Mouse (Mus musculus) urinary bladder, adult 18-20 months (tissue): ENCODE data around the gene Krt35.
A peak's percentile ranks its signal among the peaks of the same experiment; 100 is the strongest.

Experiments
- DNase-seq, 2 experiments: peaks; one replicate each; pipeline ENCODE4 v3.0.0; 2022; ENCODE audit warnings: low spot score in 2 of 2, mixed read lengths in 2 of 2

The Krt35 gene

DNA sequence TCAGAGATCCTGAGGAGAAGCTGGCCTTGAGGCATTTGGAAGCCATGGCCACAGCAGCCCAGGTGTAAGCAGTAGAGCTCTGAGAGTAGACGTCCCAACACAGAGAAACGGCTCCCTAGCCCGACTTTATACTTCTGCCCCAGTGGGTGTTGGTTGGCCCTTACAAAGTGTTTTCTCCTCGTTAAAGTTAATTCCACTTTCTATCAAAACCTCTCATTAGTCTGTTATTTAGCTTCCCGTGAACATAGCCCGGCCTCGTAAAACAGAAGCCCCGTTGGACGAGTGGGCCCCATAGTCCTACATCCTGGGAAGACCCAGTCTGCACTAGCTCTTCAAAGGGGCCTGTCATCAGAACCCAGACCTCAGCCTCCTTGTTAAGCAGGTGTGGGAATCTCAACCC lies at the start of gene Krt35:
TSS of gene Krt35 (minus strand) at position 101 of the 400 bp plus-strand sequence.
- no peak for DNase-seq

DNA sequence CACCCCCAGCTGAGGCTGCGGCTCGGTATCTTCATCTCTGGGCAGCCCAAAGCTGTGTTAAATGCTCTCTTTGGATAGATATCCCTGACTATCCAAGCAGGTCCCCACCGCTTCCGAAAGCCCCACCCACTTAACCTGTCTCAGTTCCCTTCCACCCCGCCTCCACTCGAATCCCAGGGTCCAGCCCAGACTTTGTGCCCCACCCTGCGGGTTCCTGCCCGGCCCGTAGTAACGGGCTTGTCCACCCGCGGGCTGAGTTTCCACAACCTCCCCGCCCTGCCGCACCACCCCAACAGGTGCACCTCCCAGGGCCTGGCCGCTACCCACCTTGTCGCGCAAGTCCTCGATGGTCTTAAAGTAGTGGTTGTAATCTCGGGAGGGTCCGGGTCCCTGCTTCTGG lies 49.1 kb upstream of the Krt35 start:
- peak; percentile 67 to 73 for DNase-seq

DNA sequence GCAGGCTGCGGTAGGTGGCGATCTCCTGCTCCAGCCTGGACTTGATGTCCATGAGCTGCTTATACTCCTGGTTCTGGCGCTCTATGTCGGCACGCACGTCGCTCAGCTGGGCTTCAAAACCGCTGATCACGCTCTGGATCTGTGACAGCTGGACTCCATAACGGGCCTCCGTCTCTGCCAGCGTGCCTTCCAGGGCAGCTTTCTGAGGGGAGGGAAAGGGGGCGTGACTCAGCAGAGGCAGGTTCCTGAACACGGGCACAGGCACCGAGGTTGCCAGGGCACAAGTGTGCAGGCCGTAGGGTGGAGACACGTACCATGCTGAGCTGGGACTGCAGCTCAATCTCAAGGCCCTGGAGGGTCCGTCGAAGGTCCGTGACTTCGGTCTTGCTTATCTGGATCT lies 44.9 kb upstream of the Krt35 start:
- DNase-seq, result no peak

GRCm38 (mm10) chr11:100139391-100139790 lies 43.4 kb upstream of the Krt35 start:
- DNase-seq, result peak in 1 of 2 experiments; percentile 31

- no peak for DNase-seq
Measured at GRCm38 (mm10) chr11:100138809-100139208, 42.8 kb upstream of the Krt35 start.

- no peak for DNase-seq
Measured at GRCm38 (mm10) chr11:100137693-100138092, 41.7 kb upstream of the Krt35 start.

GRCm38 (mm10) chr11:100136559-100136958 lies 40.5 kb upstream of the Krt35 start:
- peak; percentile 40 to 75 for DNase-seq

GRCm38 (mm10) chr11:100135731-100136130 lies 39.7 kb upstream of the Krt35 start, which contains the start of gene Krt15:
Gene Krt15 (minus strand): TSS chr11:100135928.
- peak in 1 of 2 experiments; percentile 51 for DNase-seq

GRCm38 (mm10) chr11:100124901-100125300 lies 28.9 kb upstream of the Krt35 start:
- DNase-seq, result no peak

DNA sequence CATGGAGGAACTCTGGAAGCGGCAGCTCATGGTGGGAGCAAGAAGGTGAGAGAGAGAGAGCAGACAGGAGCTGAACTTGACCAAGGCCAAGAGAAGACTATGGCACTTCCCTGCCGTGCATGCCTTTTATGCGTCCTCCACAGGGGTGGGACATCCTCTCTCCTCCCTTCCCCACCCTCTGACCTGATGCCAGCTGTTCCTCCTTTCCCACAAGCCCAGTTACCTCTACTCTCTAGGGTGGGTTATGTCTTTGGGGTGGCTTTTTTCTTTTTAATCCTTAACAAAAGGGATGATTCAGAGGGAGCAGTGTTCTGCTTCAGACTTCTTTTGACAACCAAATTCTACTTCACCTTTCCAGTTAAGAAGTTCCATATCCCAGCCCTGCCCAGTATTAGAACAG lies 25.4 kb upstream of the Krt35 start, which contains the start of gene Krt13:
TSS of gene Krt13 (minus strand) at position 101 of the 400 bp plus-strand sequence.
- DNase-seq, result no peak

GRCm38 (mm10) chr11:100120331-100120730 lies 24.3 kb upstream of the Krt35 start:
- no peak for DNase-seq

GRCm38 (mm10) chr11:100113742-100114029 lies 17.6 kb upstream of the Krt35 start:
- peak in 1 of 2 experiments; percentile 74 for DNase-seq

DNA sequence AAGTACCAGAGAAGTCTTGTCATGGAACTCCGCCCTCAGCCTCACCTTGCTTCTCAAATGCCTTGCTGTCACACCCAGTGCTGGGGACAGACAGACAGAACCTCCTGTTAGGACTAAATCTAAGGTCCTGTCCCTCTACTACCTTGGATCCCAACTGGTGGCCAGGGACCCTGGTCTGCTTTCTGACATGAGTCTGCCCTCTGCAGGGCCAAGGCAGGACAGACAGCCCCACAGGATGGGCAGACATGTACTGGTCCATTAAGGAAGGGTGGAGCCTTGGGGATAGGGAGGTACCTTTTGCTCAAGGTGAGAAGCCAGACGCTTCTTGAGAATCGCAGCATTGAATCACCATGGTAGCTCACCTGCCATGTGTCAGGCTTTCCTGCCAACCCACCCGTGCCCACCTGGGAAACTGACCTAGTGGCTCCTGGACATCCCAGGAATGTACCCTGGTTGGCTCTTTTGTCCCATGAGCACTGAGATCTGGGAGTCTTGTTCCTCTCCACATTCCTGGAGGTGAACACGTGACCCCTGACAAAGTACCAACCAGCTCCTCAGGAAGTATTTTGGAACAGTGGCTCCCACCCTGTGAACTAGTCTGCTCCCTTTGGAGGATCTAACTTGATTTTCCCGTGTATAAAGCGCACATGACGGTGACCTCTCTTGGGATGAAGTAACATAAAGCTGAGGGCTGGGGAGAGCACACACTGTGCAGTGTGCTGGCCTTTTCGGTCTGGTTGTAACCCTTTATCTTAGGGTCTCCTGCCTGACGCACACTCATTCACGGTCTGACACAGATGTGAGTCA lies 17.1 kb upstream of the Krt35 start:
- no peak for DNase-seq

DNA sequence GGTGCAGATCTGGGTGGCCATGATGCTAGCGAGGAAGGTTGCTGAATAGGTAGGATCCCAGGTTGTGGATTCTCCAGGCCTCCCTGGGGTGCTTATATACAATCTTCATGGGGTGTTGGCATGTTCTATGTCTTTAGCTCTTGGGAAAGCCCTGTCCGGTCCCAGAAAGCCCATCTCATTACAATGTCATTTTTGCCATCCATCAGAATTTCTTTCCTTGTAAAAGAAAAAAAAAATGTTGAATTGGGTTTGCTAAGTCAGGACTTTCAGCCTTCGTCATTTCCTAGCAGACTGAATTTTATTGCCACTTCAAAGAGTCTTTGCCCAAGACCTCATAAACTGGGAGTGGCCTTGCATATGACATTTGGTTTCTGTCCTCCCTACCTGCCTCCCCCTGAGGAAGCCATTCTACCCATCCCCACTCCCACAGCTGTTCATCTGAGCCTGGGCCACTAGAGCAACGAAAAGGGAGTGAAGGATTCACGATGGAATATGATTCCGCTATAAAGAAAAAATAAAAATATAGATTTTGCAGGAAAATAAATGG lies 9.6 kb upstream of the Krt35 start, which contains the start of gene Krt36:
TSS of gene Krt36 (minus strand) at position 51 of the 547 bp plus-strand sequence.
- DNase-seq, result no peak

GRCm38 (mm10) chr11:100102693-100103429 lies 6.8 kb upstream of the Krt35 start:
- no peak for DNase-seq

- DNase-seq, result no peak
Measured at GRCm38 (mm10) chr11:100100391-100100790, 4.3 kb upstream of the Krt35 start.

DNA sequence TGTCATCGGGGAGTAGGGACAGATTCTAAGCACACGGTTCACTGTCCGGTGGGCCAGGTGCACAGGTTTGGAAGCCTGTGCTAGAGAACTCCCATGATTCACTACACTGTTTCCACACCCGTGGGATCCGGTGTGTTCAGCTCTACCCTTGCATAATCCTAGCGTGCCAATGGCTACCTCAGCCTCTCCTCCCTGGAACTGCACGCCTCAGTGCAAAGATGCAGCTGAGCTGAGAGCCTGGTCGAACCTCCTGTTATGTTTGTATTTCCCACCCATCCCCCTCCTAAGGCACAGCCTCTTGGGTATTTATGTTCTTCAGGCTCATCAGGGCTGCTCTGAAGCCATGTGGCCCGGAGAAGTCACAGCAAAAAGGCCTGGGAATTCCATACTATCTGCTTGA lies 1.8 kb upstream of the Krt35 start:
- no peak for DNase-seq

DNA sequence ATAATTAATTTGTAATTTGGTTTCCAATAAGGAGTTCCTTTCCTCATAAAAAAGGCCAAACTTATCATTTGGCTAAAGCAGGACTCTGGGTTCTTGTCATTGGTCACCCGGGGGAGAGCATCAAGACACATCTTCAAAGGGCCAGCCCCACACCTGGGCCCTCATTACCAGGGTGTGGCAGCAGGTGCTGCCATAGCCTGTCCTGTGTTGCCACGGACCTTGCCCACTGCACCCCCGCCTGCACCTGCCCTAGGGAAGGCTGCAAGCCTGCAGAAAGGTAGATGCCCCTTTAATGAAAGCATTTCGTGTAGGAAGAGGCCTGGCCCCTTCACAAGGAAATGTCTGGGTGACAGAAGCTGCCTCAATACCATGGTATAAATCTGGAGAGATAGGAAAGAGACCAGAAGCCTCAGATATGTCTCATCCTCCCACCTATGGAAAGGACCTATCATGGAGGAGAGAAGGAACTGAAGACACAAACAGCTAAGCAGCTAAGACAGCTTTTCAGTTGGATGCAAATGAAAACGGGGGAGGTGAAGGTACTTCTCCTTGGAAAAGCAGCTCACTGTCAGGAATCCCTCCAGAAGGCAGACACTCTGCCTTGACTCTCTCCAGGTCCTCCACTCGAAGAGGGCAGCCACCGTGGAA lies 7.5 kb downstream of the Krt35 start:
- DNase-seq, result no peak

- no peak for DNase-seq
Measured at GRCm38 (mm10) chr11:100087861-100088260, 8.2 kb downstream of the Krt35 start, which contains the start of gene Krt32. Gene Krt32 (minus strand): TSS chr11:100088226.

DNA sequence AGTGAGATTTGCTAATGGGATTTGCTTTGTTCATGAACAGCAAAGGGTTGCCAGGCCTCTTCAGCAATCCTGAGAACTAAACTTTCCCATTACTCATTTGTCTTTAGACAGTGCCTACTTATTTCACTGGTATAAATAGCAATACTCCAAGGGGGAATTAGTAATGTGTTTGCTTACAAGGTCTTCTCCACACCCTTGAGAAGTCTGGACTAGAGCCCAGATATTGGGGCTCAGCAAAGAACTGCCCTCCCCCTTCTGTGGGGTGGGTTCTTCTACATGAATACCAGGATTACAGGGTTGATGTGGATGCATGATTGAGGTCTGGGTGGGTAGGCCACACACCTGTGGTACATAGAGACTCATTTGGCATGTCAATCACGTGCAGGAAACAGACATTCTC lies 22.2 kb downstream of the Krt35 start:
- DNase-seq, result no peak

DNA sequence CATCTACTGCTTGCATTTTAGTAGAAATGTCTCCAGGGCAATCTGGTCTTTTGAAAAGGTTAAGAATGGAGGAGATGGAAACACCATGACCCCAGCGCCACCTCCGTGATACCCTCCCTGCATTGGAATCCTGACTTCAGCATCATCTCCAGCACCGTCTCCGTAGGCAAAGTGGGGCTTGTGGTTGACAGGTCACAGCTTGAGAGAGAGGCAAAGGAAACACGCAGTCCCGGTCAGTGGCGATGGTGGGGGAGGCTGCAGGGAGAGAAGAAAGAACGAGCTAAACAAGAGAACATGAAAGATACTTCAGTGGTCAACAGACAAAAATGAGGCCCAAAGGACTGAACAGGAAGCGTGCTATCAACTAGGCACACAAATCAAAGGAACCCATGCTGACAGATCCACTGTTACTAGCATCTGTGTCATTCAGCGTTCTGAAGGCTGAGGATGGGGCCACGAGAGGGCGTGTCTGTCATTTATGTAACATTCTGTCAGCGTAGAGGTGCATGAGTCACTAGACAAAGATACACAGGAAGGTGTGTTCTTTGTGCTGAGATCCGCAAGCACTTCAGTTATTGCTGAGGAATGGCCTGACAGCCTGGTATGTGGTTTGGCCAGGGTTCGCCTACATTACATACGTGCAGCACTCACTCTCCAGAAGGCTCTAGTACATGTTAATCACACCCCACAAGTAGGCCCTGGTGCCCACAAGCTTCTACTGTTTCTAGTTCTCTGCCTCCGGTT lies 28.6 kb downstream of the Krt35 start:
- peak; percentile 38 to 66 for DNase-seq
